ENCODE assay signal across 8 mouse cellular contexts in genomic region chr5:139717723-139718122, GRCm38 (mm10). TPM values are rescaled to one million over a fixed set of nuclear protein-coding genes. Genes with fewer than 3 reads are reported as not detected.
DNase-seq lines count a peak whose midpoint lies in the region; ATAC-seq and TF ChIP-seq lines count a peak whose summit lies in the region.

No protein-coding gene starts in this region.

- H3K36me3 ChIP-seq in testis, adult 2 months (ENCODE audit: control insufficient read depth, insufficient read depth, low read length) = no peaks in the 10 kb centered on the region
- H3K36me3 ChIP-seq in intestine, embryonic 16.5 days (ENCODE audit: control insufficient read depth, insufficient read depth, low read length) = no peaks in the 10 kb centered on the region
- H3K36me3 ChIP-seq in limb, embryonic 10.5 days = peaks cover 42% of the 10 kb centered on the region

- no peak overlapping the region for H3K27ac ChIP-seq in testis, adult 2 months (ENCODE audit: control insufficient read depth, insufficient read depth, low read depth, low read length)
- no peak overlapping the region for H3K27ac ChIP-seq in bone marrow macrophage, adult 2 months (ENCODE audit: insufficient read depth, low read depth, low read length)
- no peak overlapping the region for H3K27ac ChIP-seq in embryonic fibroblast, embryonic 13.5 days (ENCODE audit: insufficient read depth, low read length)
- H3K27ac ChIP-seq in intestine, embryonic 16.5 days (ENCODE audit: low read length) = no peak overlapping the region
- H3K27ac ChIP-seq in limb, embryonic 10.5 days = no peak overlapping the region

- H3K27me3 ChIP-seq in testis, adult 2 months (ENCODE audit: control insufficient read depth, insufficient read depth, low read length) = no peaks in the 10 kb centered on the region
- no peaks in the 10 kb centered on the region for H3K27me3 ChIP-seq in intestine, embryonic 16.5 days (replicated peaks; ENCODE audit: control insufficient read depth, insufficient read depth, low read length)
- no peaks in the 10 kb centered on the region for H3K27me3 ChIP-seq in limb, embryonic 10.5 days (ENCODE audit: low read depth, poor library complexity, severe bottlenecking)

- no peak for TF ChIP-seq POLR2A in testis, adult 2 months (IDR thresholded peaks at IDR 0.05; ENCODE audit: control insufficient read depth, low read depth, low read length)
- no peak for TF ChIP-seq POLR2A in bone marrow macrophage, adult 2 months (IDR thresholded peaks at IDR 0.05; ENCODE audit: borderline replicate concordance, low read depth, low read length)
- no peak for TF ChIP-seq POLR2A in embryonic fibroblast, embryonic 13.5 days (IDR thresholded peaks at IDR 0.05; ENCODE audit: low read depth, low read length)

- ATAC-seq in intestine, embryonic 16.5 days = peak; percentile 47

- WGBS in intestine, embryonic 16.5 days = 88% methylated on average over 2 of the region's 2 CpGs
- WGBS in limb, embryonic 10.5 days = 95% methylated on average over 2 of the region's 2 CpGs

- DNase-seq in testis, postnatal 14 days (ENCODE audit: low spot score) = no peak
- DNase-seq in limb, embryonic 10.5 days (ENCODE audit: low spot score) = peak; percentile 71
- peak; percentile 54 for DNase-seq in naive thymus-derived CD4-positive, alpha-beta T cell, adult 2 months (ENCODE audit: low read depth)
- DNase-seq in T-cell, adult 2 months (ENCODE audit: low spot score) = no peak

- no peak overlapping the region for H3K9ac ChIP-seq in intestine, embryonic 16.5 days (ENCODE audit: low read depth, low read length)

- H3K4me2 ChIP-seq in intestine, embryonic 16.5 days (ENCODE audit: low read depth, low read length) = no peak overlapping the region

- TF ChIP-seq CTCF in testis, adult 2 months (IDR thresholded peaks at IDR 0.05; ENCODE audit: control insufficient read depth, insufficient read depth, insufficient replicate concordance, low read depth, low read length) = peak; percentile 85; the same call in 1 of the 2 replicates
- peak; percentile 92 for TF ChIP-seq CTCF in bone marrow macrophage, adult 2 months (IDR thresholded peaks at IDR 0.05; ENCODE audit: low read depth, low read length)
- TF ChIP-seq CTCF in embryonic fibroblast, embryonic 13.5 days (IDR thresholded peaks at IDR 0.05; ENCODE audit: borderline replicate concordance, insufficient read depth, low read length) = peak; percentile 88; the same call in 1 of the 2 replicates

- peaks cover 4% of the 10 kb centered on the region for H3K4me1 ChIP-seq in testis, adult 2 months (ENCODE audit: control insufficient read depth, insufficient read depth, low read length)
- no peaks in the 10 kb centered on the region for H3K4me1 ChIP-seq in bone marrow macrophage, adult 2 months (ENCODE audit: control insufficient read depth, insufficient read depth, low read length)
- 0 out of 2 replicates have a peak, but pooled peaks cover 2% of the 10 kb centered on the region for H3K4me1 ChIP-seq in embryonic fibroblast, embryonic 13.5 days (ENCODE audit: control insufficient read depth, insufficient read depth, low read length)
- peaks cover 15% of the 10 kb centered on the region; the same call in 1 of the 2 replicates for H3K4me1 ChIP-seq in intestine, embryonic 16.5 days (ENCODE audit: control insufficient read depth, insufficient read depth, low read length)
- peaks cover 14% of the 10 kb centered on the region for H3K4me1 ChIP-seq in limb, embryonic 10.5 days

- H3K4me3 ChIP-seq in testis, adult 2 months (ENCODE audit: control insufficient read depth, low read depth, low read length) = no peak overlapping the region
- no peak overlapping the region for H3K4me3 ChIP-seq in bone marrow macrophage, adult 2 months (ENCODE audit: insufficient read depth, low read length)
- no peak overlapping the region for H3K4me3 ChIP-seq in embryonic fibroblast, embryonic 13.5 days (ENCODE audit: insufficient read depth, low read length)
- H3K4me3 ChIP-seq in intestine, embryonic 16.5 days (ENCODE audit: low read length) = no peak overlapping the region
- H3K4me3 ChIP-seq in limb, embryonic 10.5 days = no peak overlapping the region

- no peaks in the 10 kb centered on the region for H3K9me3 ChIP-seq in intestine, embryonic 16.5 days (ENCODE audit: control insufficient read depth, low read length)
- no peaks in the 10 kb centered on the region for H3K9me3 ChIP-seq in limb, embryonic 10.5 days (replicated peaks)

RNA-seq across cellular contexts. Expression of gene Micall2, which starts 18.4 kb away (rescaled TPM):
- 3.7 and 4.9 TPM in 2 replicates for polyA plus RNA-seq in testis, adult 2 months (2012; rRNA removed)
- polyA plus RNA-seq in bone marrow macrophage, adult 2 months (2012; ENCODE audit: insufficient read depth, insufficient read length, missing spikeins) = 5.6 and 6.0 TPM in 2 replicates
- polyA plus RNA-seq in embryonic fibroblast, embryonic 13.5 days (2011; ENCODE audit: insufficient read length, low read depth, missing spikeins) = 13.3 and 17.0 TPM in 2 replicates
- polyA plus RNA-seq in intestine, embryonic 16.5 days (2015; fragmentation: Nextera tagmentation; extraction: Ambion mirVana) = 11.6 and 14.8 TPM in 2 replicates
- polyA plus RNA-seq in limb, embryonic 10.5 days (2016; fragmentation: Nextera tagmentation; extraction: Ambion mirVana) = 8.9 and 9.0 TPM in 2 replicates

RNA-seq across cellular contexts. Expression of gene Ints1, which starts 57.8 kb away (rescaled TPM):
- 33.9 and 36.4 TPM in 2 replicates for polyA plus RNA-seq in testis, adult 2 months (2012; rRNA removed)
- polyA plus RNA-seq in bone marrow macrophage, adult 2 months (2012; ENCODE audit: insufficient read depth, insufficient read length, missing spikeins) = 27.3 and 29.8 TPM in 2 replicates
- polyA plus RNA-seq in embryonic fibroblast, embryonic 13.5 days (2011; ENCODE audit: insufficient read length, low read depth, missing spikeins) = 40.0 and 43.6 TPM in 2 replicates
- 18.8 and 18.9 TPM in 2 replicates for polyA plus RNA-seq in intestine, embryonic 16.5 days (2015; fragmentation: Nextera tagmentation; extraction: Ambion mirVana)
- polyA plus RNA-seq in limb, embryonic 10.5 days (2016; fragmentation: Nextera tagmentation; extraction: Ambion mirVana) = 42.5 and 43.7 TPM in 2 replicates

Comparison
In these comparisons a context has a peak if more than half of its experiments do, and no peak if none do; other contexts are left out.
1. DNase-seq: peak in limb, embryonic 10.5 days (single experiment) and naive thymus-derived CD4-positive, alpha-beta T cell, adult 2 months (single experiment); none in testis, postnatal 14 days (single experiment) and T-cell, adult 2 months (single experiment).
2. Peak in every context shown above with its lines, with median percentiles within 50 percentile points of each other: CTCF ChIP-seq.